Mouse (Mus musculus): ENCODE results near the gene Tcf12. TPM values are rescaled to one million over a fixed set of nuclear protein-coding genes. Genes with fewer than 3 reads are reported as not detected.
A peak's percentile ranks its signal among the peaks of the same experiment; 100 is the strongest.

Tcf12 gene
- polyA plus RNA-seq, 1 experiment from 2014 or later, result 103 TPM

DNA sequence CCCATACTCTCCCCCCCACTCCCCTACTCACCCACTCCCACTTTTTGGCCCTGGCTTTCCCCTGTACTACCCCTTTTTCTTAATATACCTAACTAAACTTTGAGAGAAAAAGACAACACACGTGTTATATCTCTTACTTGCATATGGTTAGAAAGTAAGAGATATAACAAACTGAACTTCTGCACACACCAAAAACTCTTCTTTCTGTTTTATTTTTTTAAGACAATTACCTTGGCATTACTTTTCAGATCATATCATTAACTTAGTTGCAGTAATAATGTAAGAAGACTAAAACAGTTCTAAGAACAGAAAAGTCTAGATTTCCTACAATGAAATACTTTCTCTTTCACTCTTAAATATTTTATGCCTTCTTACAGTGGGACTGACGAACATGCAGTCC, 72.3 kb downstream of the Tcf12 start:
- ATAC-seq (ENCODE audit: insufficient read depth) (no peak), DNase-seq (no peak)
- H3K36me3 ChIP-seq (ENCODE audit: insufficient read depth), result no peaks in the 10 kb centered on the region
- H3K9me3 ChIP-seq (ENCODE audit: low read depth, low read length), result no peaks in the 10 kb centered on the region
- no peak overlapping the region for H3K27ac ChIP-seq (ENCODE audit: low read depth)
- no peak overlapping the region for H3K4me2 ChIP-seq
- WGBS, result 74% methylated on average over 2 of the region's 2 CpGs
- no peak overlapping the region for H3K4me3 ChIP-seq (ENCODE audit: low read depth, low read length)
- H3K4me1 ChIP-seq (ENCODE audit: insufficient read depth), result no peaks in the 10 kb centered on the region
- H3K9ac ChIP-seq, result no peak overlapping the region
- no peaks in the 10 kb centered on the region for H3K27me3 ChIP-seq (ENCODE audit: insufficient read depth, low read length)
- TF ChIP-seq CTCF (IDR thresholded peaks at IDR 0.05; ENCODE audit: low read depth), result no peak

DNA sequence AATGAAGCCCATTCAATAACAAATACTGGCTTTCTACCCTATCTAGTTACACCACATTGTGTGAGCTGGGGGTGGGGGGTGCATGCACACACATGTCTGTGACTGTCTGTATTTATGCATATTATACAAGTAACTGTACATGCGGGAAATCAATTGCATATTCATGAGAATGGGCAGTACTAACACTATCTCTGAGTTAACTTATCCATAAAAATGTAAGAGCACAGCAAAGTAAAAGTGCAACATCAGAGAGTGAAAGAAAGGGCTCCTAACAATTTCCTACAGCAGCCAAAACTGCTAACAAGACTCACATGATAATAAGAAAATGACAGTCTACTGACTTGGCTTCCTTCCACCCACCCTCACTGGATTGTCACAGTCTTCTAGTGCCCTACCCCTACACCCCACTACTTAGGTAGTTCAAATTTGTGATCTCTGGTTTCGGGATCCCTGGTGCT, 74.6 kb downstream of the Tcf12 start:
- Histone ChIP-seq H3K4me2 (no peak overlapping the region), H3K4me1 (ENCODE audit: insufficient read depth) (no peaks in the 10 kb centered on the region), H3K27me3 (ENCODE audit: insufficient read depth, low read length) (no peaks in the 10 kb centered on the region), H3K4me3 (ENCODE audit: low read depth, low read length) (no peak overlapping the region), H3K27ac (ENCODE audit: low read depth) (no peak overlapping the region), H3K36me3 (ENCODE audit: insufficient read depth) (no peaks in the 10 kb centered on the region), H3K9ac (no peak overlapping the region), H3K9me3 (ENCODE audit: low read depth, low read length) (no peaks in the 10 kb centered on the region)
- DNase-seq (no peak), ATAC-seq (ENCODE audit: insufficient read depth) (no peak)
- no peak for TF ChIP-seq CTCF (IDR thresholded peaks at IDR 0.05; ENCODE audit: low read depth)
- WGBS, result 74% methylated on average over 2 of the region's 2 CpGs

DNA sequence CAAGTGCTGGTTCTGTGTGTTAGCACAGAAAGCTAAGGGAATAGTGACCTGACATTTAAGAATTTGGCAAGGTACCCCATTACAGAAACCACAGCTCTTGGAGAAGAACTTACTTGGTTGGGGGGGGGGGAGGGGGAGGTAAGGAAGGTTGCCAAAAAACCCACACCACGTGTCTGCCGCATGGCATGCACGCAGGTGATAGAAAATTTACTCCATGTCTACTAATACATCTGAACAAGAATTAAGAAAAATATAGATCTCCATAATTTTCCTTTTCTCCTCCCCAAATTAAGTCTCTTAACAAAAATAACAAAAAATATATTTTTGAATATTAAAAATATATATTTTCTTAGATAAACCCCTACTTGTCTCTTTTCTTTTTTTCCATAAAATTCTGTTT, 75.4 kb downstream of the Tcf12 start:
- TF ChIP-seq CTCF (IDR thresholded peaks at IDR 0.05; ENCODE audit: low read depth), result no peak
- Histone ChIP-seq H3K36me3 (ENCODE audit: insufficient read depth) (no peaks in the 10 kb centered on the region), H3K9ac (no peak overlapping the region), H3K4me2 (no peak overlapping the region), H3K4me3 (ENCODE audit: low read depth, low read length) (no peak overlapping the region), H3K4me1 (ENCODE audit: insufficient read depth) (no peaks in the 10 kb centered on the region), H3K27me3 (ENCODE audit: insufficient read depth, low read length) (no peaks in the 10 kb centered on the region), H3K27ac (ENCODE audit: low read depth) (no peak overlapping the region), H3K9me3 (ENCODE audit: low read depth, low read length) (no peaks in the 10 kb centered on the region)
- 85% methylated on average over 3 of the region's 3 CpGs for WGBS
- DNase-seq (no peak), ATAC-seq (ENCODE audit: insufficient read depth) (no peak)

DNA sequence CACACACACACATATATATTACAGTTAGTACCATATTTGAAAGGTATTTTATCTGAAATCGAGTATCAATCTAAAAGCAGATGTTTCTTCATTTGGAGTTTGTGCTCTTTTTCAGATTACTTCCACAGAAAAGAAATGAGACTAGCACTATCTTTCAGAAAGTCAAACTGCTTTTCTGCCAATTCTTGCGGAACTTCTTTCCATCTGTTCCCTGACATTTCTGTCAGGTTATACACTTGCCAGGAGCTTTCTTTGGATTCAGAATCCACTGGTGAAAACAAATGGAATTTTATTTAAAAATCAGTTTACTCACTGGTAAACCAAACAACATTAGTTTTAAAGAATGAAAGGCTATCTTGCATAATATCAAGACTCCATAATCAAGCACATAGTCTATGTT, 78.4 kb downstream of the Tcf12 start:
- WGBS, result 85% methylated on average over 2 of the region's 2 CpGs
- H3K36me3 ChIP-seq (ENCODE audit: insufficient read depth), result no peaks in the 10 kb centered on the region

DNA sequence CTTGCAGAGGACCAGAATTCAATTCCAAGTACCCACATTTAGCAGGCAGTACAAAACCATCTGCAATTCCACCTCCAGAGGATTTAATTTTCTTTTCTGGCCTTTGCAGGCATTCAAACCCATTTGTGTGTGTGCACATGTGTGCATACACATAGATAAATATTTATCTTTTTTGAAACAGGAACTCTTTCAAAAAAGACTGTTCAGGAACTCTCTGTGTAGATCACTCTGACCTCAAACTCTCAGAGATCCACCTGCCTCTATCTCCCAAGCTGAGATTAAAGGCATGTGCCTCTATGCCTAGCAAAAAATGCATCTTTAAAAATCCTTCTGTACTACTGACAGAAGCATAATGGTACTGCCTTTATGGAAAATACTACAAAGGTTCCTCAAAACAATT, 81.4 kb downstream of the Tcf12 start:
- Histone ChIP-seq H3K27me3 (ENCODE audit: insufficient read depth, low read length) (no peaks in the 10 kb centered on the region), H3K27ac (ENCODE audit: low read depth) (no peak overlapping the region)
- DNase-seq, result no peak

More for the DNA sequence above, 78.4 kb downstream of the Tcf12 start:
- TF ChIP-seq CTCF (IDR thresholded peaks at IDR 0.05; ENCODE audit: low read depth), result no peak
- no peaks in the 10 kb centered on the region for H3K27me3 ChIP-seq (ENCODE audit: insufficient read depth, low read length)
- ATAC-seq (ENCODE audit: insufficient read depth) (no peak), DNase-seq (no peak)
- H3K4me3 ChIP-seq (ENCODE audit: low read depth, low read length), result no peak overlapping the region
- no peak overlapping the region for H3K27ac ChIP-seq (ENCODE audit: low read depth)
- no peak overlapping the region for H3K4me2 ChIP-seq
- H3K9ac ChIP-seq, result no peak overlapping the region
- H3K4me1 ChIP-seq (ENCODE audit: insufficient read depth), result 0 out of 2 replicates have a peak, but pooled peaks cover 3% of the 10 kb centered on the region
- H3K9me3 ChIP-seq (ENCODE audit: low read depth, low read length), result no peaks in the 10 kb centered on the region

DNA sequence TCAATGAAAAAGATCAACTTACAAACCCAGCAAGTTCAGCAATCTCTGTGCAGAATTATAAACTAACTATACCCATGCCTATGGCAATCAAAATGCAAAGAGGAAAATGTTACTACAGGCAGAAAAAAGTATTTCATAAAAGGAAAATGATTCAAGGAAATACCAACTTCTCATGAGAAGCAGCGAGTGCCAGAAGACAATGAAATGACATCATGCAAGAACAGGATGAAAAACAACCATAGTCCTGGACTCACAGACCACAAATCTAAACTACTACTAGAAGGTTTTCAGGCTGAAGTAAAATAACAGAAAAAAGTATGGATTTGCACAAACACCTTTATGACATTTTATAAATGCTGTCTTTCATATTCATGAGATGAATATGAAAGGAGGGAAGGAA, 82.1 kb downstream of the Tcf12 start:
- no peak for ATAC-seq (ENCODE audit: insufficient read depth)
- no peak for TF ChIP-seq CTCF (IDR thresholded peaks at IDR 0.05; ENCODE audit: low read depth)
- H3K4me1 ChIP-seq (ENCODE audit: insufficient read depth), result 0 out of 2 replicates have a peak, but pooled peaks cover 3% of the 10 kb centered on the region
- no peak overlapping the region for H3K27ac ChIP-seq (ENCODE audit: low read depth)
- H3K4me2 ChIP-seq, result no peak overlapping the region
- 57% methylated on average over 1 of the region's 1 CpGs for WGBS
- peak; percentile 16 for DNase-seq
- H3K36me3 ChIP-seq (ENCODE audit: insufficient read depth), result no peaks in the 10 kb centered on the region
- no peaks in the 10 kb centered on the region for H3K9me3 ChIP-seq (ENCODE audit: low read depth, low read length)
- H3K9ac ChIP-seq, result no peak overlapping the region
- H3K4me3 ChIP-seq (ENCODE audit: low read depth, low read length), result no peak overlapping the region
- H3K27me3 ChIP-seq (ENCODE audit: insufficient read depth, low read length), result no peaks in the 10 kb centered on the region

More for the DNA sequence above, 81.4 kb downstream of the Tcf12 start:
- H3K36me3 ChIP-seq (ENCODE audit: insufficient read depth), result no peaks in the 10 kb centered on the region
- H3K4me1 ChIP-seq (ENCODE audit: insufficient read depth), result 0 out of 2 replicates have a peak, but pooled peaks cover 3% of the 10 kb centered on the region
- TF ChIP-seq CTCF (IDR thresholded peaks at IDR 0.05; ENCODE audit: low read depth), result no peak
- no peak overlapping the region for H3K4me3 ChIP-seq (ENCODE audit: low read depth, low read length)
- no peaks in the 10 kb centered on the region for H3K9me3 ChIP-seq (ENCODE audit: low read depth, low read length)
- no peak overlapping the region for H3K4me2 ChIP-seq
- no peak for ATAC-seq (ENCODE audit: insufficient read depth)
- H3K9ac ChIP-seq, result no peak overlapping the region

DNA sequence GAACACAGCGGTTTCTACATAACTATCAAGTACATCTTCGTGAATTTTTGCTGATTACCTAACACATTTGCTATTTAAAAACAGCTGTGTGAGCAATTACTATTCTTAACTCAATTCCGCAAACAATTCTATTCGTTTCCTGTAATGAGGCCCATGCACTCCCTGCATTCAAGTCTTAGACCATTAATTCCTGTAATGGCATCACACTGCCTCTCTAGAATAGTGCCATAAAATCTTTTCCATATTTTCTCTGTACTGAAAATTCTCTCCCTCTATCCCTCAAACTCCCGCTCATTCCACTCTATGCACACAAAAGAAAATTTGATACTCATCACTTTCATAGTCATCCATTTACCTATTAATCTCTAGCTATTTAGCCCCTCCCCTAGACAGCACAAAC, 88.4 kb downstream of the Tcf12 start:
- no peaks in the 10 kb centered on the region for H3K9me3 ChIP-seq (ENCODE audit: low read depth, low read length)
- no peak overlapping the region for H3K4me2 ChIP-seq
- no peak overlapping the region for H3K27ac ChIP-seq (ENCODE audit: low read depth)
- no peak for TF ChIP-seq CTCF (IDR thresholded peaks at IDR 0.05; ENCODE audit: low read depth)
- no peak overlapping the region for H3K4me3 ChIP-seq (ENCODE audit: low read depth, low read length)
- H3K36me3 ChIP-seq (ENCODE audit: insufficient read depth), result no peaks in the 10 kb centered on the region
- DNase-seq (no peak), ATAC-seq (ENCODE audit: insufficient read depth) (no peak)
- no peak overlapping the region for H3K9ac ChIP-seq
- no peaks in the 10 kb centered on the region for H3K4me1 ChIP-seq (ENCODE audit: insufficient read depth)
- WGBS, result 75% methylated on average over 5 of the region's 5 CpGs
- no peaks in the 10 kb centered on the region for H3K27me3 ChIP-seq (ENCODE audit: insufficient read depth, low read length)

DNA sequence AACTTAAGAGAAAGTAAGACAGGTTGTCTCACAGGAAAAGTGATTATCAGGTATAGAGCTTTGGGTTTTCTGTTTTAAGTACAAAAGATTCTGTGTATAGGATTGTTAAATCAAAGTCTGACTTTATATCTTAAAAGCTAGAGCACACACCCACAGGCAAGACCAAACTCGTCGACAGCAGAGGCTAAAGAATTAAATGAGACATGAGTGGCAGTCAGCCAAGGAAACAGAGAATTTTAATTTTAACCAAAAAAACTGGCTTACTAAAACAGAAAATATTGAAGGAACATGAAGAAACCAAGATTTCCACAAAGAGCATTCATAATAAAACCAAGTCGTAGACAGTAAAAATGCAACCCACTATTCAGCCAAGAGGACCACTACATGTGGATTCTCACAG, 90.2 kb downstream of the Tcf12 start:
- Histone ChIP-seq H3K4me1 (ENCODE audit: insufficient read depth) (no peaks in the 10 kb centered on the region), H3K4me2 (no peak overlapping the region), H3K27me3 (ENCODE audit: insufficient read depth, low read length) (no peaks in the 10 kb centered on the region), H3K4me3 (ENCODE audit: low read depth, low read length) (no peak overlapping the region), H3K27ac (ENCODE audit: low read depth) (no peak overlapping the region), H3K9ac (no peak overlapping the region), H3K36me3 (ENCODE audit: insufficient read depth) (0 out of 2 replicates have a peak, but pooled peaks cover 1% of the 10 kb centered on the region), H3K9me3 (ENCODE audit: low read depth, low read length) (no peaks in the 10 kb centered on the region)
- ATAC-seq (ENCODE audit: insufficient read depth) (no peak), DNase-seq (peak; percentile 42)
- TF ChIP-seq CTCF (IDR thresholded peaks at IDR 0.05; ENCODE audit: low read depth), result no peak
- 49% methylated on average over 3 of the region's 3 CpGs for whole genome bisulfite sequencing

Measured in lung, embryonic 14.5 days (tissue).